Mouse (Mus musculus) hindbrain, embryonic 11.5 days (tissue): ENCODE measurements around the gene Dkkl1. TPM values are rescaled to one million over a fixed set of nuclear protein-coding genes. Genes with fewer than 3 reads are reported as not detected.
"Not testable (repeated sequence)": the region's sequence is repeated elsewhere in the genome, so short reads cannot be mapped to it uniquely, and the experiment has no call there.

Source experiments
- ATAC-seq: fragments of 200-750 bp; cut with Nextera tagmentation; 2 replicates; pipeline ENCODE4 v1.8.0; 2017; ENCODE audit warnings: mild to moderate bottlenecking, moderate TSS enrichment, moderate library complexity; ENCODE audit not compliant: low FRiP score
- DNase-seq: peaks from one replicate; pipeline ENCODE4 v3.0.0-alpha.2; 2015; ENCODE audit warnings: low spot score
- H3K27ac ChIP-seq: fragments of 300-500 bp; sonication (generic); 2 replicates; pipeline ENCODE4 v1.5.1; 2014; ENCODE audit warnings: mild to moderate bottlenecking, low read depth, low read length
- H3K27me3 ChIP-seq: fragments of 300-500 bp; sonication (generic); 2 replicates; pipeline ENCODE4 v1.6.1; 2014; ENCODE audit warnings: mild to moderate bottlenecking, low read length, moderate library complexity, mixed read lengths; ENCODE audit not compliant: control insufficient read depth, insufficient read depth
- H3K36me3 ChIP-seq: fragments of 300-500 bp; sonication (generic); 2 replicates; pipeline ENCODE4 v1.6.1; 2014; ENCODE audit warnings: mild to moderate bottlenecking, low read length, moderate library complexity, mixed read lengths; ENCODE audit not compliant: control insufficient read depth, insufficient read depth
- H3K4me1 ChIP-seq: fragments of 300-500 bp; sonication (generic); replicated peaks from 2 replicates; pipeline ENCODE4 v1.6.1; 2014; ENCODE audit warnings: low read length, mixed read lengths; ENCODE audit not compliant: control insufficient read depth, insufficient read depth
- H3K4me2 ChIP-seq: fragments of 300-500 bp; sonication (generic); replicated peaks from 2 replicates; pipeline ENCODE4 v1.6.1; 2014; ENCODE audit warnings: mild to moderate bottlenecking, low read depth, low read length
- H3K4me3 ChIP-seq: fragments of 300-500 bp; sonication (generic); 2 replicates; pipeline ENCODE4 v1.5.1; 2014; ENCODE audit warnings: low read depth, low read length
- H3K9ac ChIP-seq: fragments of 300-500 bp; sonication (generic); 2 replicates; pipeline ENCODE4 v1.6.1; 2014; ENCODE audit warnings: low read depth, low read length
- H3K9me3 ChIP-seq: fragments of 300-500 bp; sonication (generic); 2 replicates; pipeline ENCODE4 v1.6.1; 2016; ENCODE audit warnings: low read length; ENCODE audit not compliant: control insufficient read depth
- WGBS: fragments of 180-500 bp; shearing (Covaris S2); extraction: QIAGEN DNeasy Blood & Tissue Kit; methylation state at CpG from one replicate; pipeline ENCODE4 v1.1.7; 2014; 5-methylcytosine and 5-hydroxymethylcytosine counted together
- polyA plus RNA-seq: library from polyadenylated mRNA; unstranded; fragments of >200 nt; fragmentation: Nextera tagmentation; extraction: Ambion mirVana; gene quantifications from 2 replicates; pipeline ENCODE4 v1.2.1, GENCODE M21; 2014

Gene Dkkl1
- 1.6 and 1.7 TPM in 2 replicates for polyA plus RNA-seq

GRCm38 (mm10) chr7:45211851-45212251, at the start of gene Dkkl1:
TSS of gene Dkkl1 (minus strand) at chr7:45212147.
- no peak within 1 kb of the TSS for H3K27ac ChIP-seq
- peaks cover 1% of the 10 kb centered on the region for H3K4me1 ChIP-seq
- H3K27me3 ChIP-seq: peaks cover 19% of the 10 kb centered on the region
- no peaks in the 10 kb centered on the region for H3K9me3 ChIP-seq
- H3K4me2 ChIP-seq: peak within 1 kb of the TSS; percentile 14
- DNase-seq (peak; percentile 23), ATAC-seq (no peak)
- no peak within 1 kb of the TSS for H3K4me3 ChIP-seq
- H3K36me3 ChIP-seq: no peaks in the 10 kb centered on the region
- 3% methylated on average over 17 of the region's 17 CpGs for WGBS
- H3K9ac ChIP-seq: no peak within 1 kb of the TSS

GRCm38 (mm10) chr7:45259281-45259680, 47.3 kb upstream of the Dkkl1 start:
- ATAC-seq (no peak), DNase-seq (no peak)
- no peaks in the 10 kb centered on the region for H3K9me3 ChIP-seq
- 86% methylated on average over 8 of the region's 8 CpGs for WGBS
- no peak overlapping the region for H3K9ac ChIP-seq
- no peak overlapping the region for H3K4me2 ChIP-seq
- no peaks in the 10 kb centered on the region for H3K4me1 ChIP-seq
- H3K27me3 ChIP-seq: no peaks in the 10 kb centered on the region
- no peak overlapping the region for H3K4me3 ChIP-seq
- no peak overlapping the region for H3K27ac ChIP-seq
- H3K36me3 ChIP-seq: no peaks in the 10 kb centered on the region

- no peak overlapping the region for H3K4me2 ChIP-seq
- no peak overlapping the region for H3K27ac ChIP-seq
- DNase-seq: no peak
- no peaks in the 10 kb centered on the region for H3K9me3 ChIP-seq
- no peak overlapping the region for H3K4me3 ChIP-seq
- ATAC-seq: no peak
- H3K9ac ChIP-seq: no peak overlapping the region
- H3K36me3 ChIP-seq: no peaks in the 10 kb centered on the region
- WGBS: 61% methylated on average over 11 of the region's 11 CpGs
- H3K27me3 ChIP-seq: no peaks in the 10 kb centered on the region
- H3K4me1 ChIP-seq: no peaks in the 10 kb centered on the region
Measured at GRCm38 (mm10) chr7:45257063-45257840, 45.3 kb upstream of the Dkkl1 start.

- WGBS: 79% methylated on average over 5 of the region's 7 CpGs
- H3K27ac ChIP-seq: not testable (repeated sequence)
Measured at GRCm38 (mm10) chr7:45255822-45256221, 43.9 kb upstream of the Dkkl1 start.

GRCm38 (mm10) chr7:45253806-45254205, 41.9 kb upstream of the Dkkl1 start:
- no peaks in the 10 kb centered on the region for H3K36me3 ChIP-seq
- no peak for ATAC-seq
- no peak overlapping the region for H3K4me3 ChIP-seq
- H3K9ac ChIP-seq: no peak overlapping the region
- no peak overlapping the region for H3K27ac ChIP-seq
- no peak for DNase-seq
- H3K4me2 ChIP-seq: no peak overlapping the region
- H3K9me3 ChIP-seq: no peaks in the 10 kb centered on the region
- no peaks in the 10 kb centered on the region for H3K27me3 ChIP-seq
- H3K4me1 ChIP-seq: no peaks in the 10 kb centered on the region
- WGBS: 95% methylated on average over 8 of the region's 8 CpGs

More at GRCm38 (mm10) chr7:45255822-45256221, 43.9 kb upstream of the Dkkl1 start:
- not testable (repeated sequence) for H3K9ac ChIP-seq, H3K4me1 ChIP-seq, H3K4me3 ChIP-seq, H3K4me2 ChIP-seq, ATAC-seq, H3K9me3 ChIP-seq, H3K27me3 ChIP-seq, H3K36me3 ChIP-seq, DNase-seq

- WGBS: 32% methylated on average over 3 of the region's 3 CpGs
- Histone ChIP-seq H3K4me2 (no peak overlapping the region), H3K4me1 (no peaks in the 10 kb centered on the region), H3K4me3 (no peak overlapping the region), H3K9me3 (no peaks in the 10 kb centered on the region), H3K27me3 (no peaks in the 10 kb centered on the region), H3K36me3 (no peaks in the 10 kb centered on the region), H3K9ac (no peak overlapping the region), H3K27ac (no peak overlapping the region)
- ATAC-seq (no peak), DNase-seq (no peak)
Measured at GRCm38 (mm10) chr7:45247666-45248065, 35.7 kb upstream of the Dkkl1 start.

GRCm38 (mm10) chr7:45241389-45241749, 29.4 kb upstream of the Dkkl1 start:
- ATAC-seq: no peak
- H3K36me3 ChIP-seq: no peaks in the 10 kb centered on the region
- no peaks in the 10 kb centered on the region for H3K4me1 ChIP-seq
- H3K4me2 ChIP-seq: no peak overlapping the region
- H3K27ac ChIP-seq: no peak overlapping the region
- no peaks in the 10 kb centered on the region for H3K9me3 ChIP-seq
- 79% methylated on average over 6 of the region's 6 CpGs for WGBS
- DNase-seq: no peak
- no peak overlapping the region; the same call in 1 of the 2 replicates for H3K9ac ChIP-seq
- peaks cover 8% of the 10 kb centered on the region for H3K27me3 ChIP-seq
- H3K4me3 ChIP-seq: 0 out of 2 replicates have a peak overlapping the region, but pooled peaks have one; percentile 23

GRCm38 (mm10) chr7:45240633-45241388, 28.9 kb upstream of the Dkkl1 start, which contains the start of gene Slc6a16:
TSS of gene Slc6a16 (plus strand) at chr7:45241085.
- Histone ChIP-seq H3K9me3 (no peaks in the 10 kb centered on the region), H3K27ac (no peak within 1 kb of the TSS), H3K36me3 (no peaks in the 10 kb centered on the region), H3K9ac (peak within 1 kb of the TSS; percentile 54), H3K4me1 (no peaks in the 10 kb centered on the region), H3K27me3 (peaks cover 8% of the 10 kb centered on the region), H3K4me3 (peak within 1 kb of the TSS; percentile 23), H3K4me2 (peak within 1 kb of the TSS; percentile 45)
- ATAC-seq (peak; percentile 49; the same call in 1 of the 2 replicates), DNase-seq (peak; percentile 74)
- WGBS: 10% methylated on average over 49 of the region's 53 CpGs
